Mouse (Mus musculus) neural tube, embryonic 13.5 days (tissue): ENCODE measurements at regions not wholly inside any gene's neighbourhood (a gene's known extent, or its start where the extent isn't known, plus 50 kb on each side); places are given as distances from the start of the nearest gene placed in this dataset.

ENCODE experiments used
- ATAC-seq: fragments of 200-750 bp; cut with Nextera tagmentation; 2 replicates; pipeline ENCODE4 v1.8.0; 2017; ENCODE audit warnings: low read depth, mild to moderate bottlenecking, moderate TSS enrichment, moderate library complexity
- H3K27ac ChIP-seq: fragments of 300-500 bp; sonication (generic); replicated peaks from 2 replicates; pipeline ENCODE4 v1.5.1; 2015; ENCODE audit warnings: moderate library complexity, mild to moderate bottlenecking, inconsistent platforms
- H3K27me3 ChIP-seq: fragments of 300-500 bp; sonication (generic); 2 replicates; pipeline ENCODE4 v1.6.1; 2015; ENCODE audit warnings: mild to moderate bottlenecking, inconsistent platforms
- H3K36me3 ChIP-seq: fragments of 300-500 bp; sonication (generic); 2 replicates; pipeline ENCODE4 v1.6.1; 2015; ENCODE audit warnings: mild to moderate bottlenecking, inconsistent platforms
- H3K4me1 ChIP-seq: fragments of 300-500 bp; sonication (generic); replicated peaks from 2 replicates; pipeline ENCODE4 v1.6.1; 2015; ENCODE audit warnings: inconsistent platforms
- H3K4me2 ChIP-seq: fragments of 300-500 bp; sonication (generic); 2 replicates; pipeline ENCODE4 v1.6.1; 2015; ENCODE audit warnings: inconsistent platforms, mild to moderate bottlenecking, moderate library complexity
- H3K4me3 ChIP-seq: fragments of 300-500 bp; sonication (generic); 2 replicates; pipeline ENCODE4 v1.5.1; 2015; ENCODE audit warnings: mild to moderate bottlenecking, inconsistent platforms
- H3K9ac ChIP-seq: fragments of 300-500 bp; sonication (generic); 2 replicates; pipeline ENCODE4 v1.6.1; 2015; ENCODE audit warnings: moderate library complexity, mild to moderate bottlenecking, inconsistent platforms
- H3K9me3 ChIP-seq: fragments of 300-500 bp; sonication (generic); 2 replicates; pipeline ENCODE4 v1.6.1; 2016; ENCODE audit warnings: inconsistent platforms
- WGBS: fragments of 180-500 bp; shearing (Covaris S2); methylation state at CpG from one replicate; pipeline ENCODE4 v1.1.7; 2015; 5-methylcytosine and 5-hydroxymethylcytosine counted together

DNA sequence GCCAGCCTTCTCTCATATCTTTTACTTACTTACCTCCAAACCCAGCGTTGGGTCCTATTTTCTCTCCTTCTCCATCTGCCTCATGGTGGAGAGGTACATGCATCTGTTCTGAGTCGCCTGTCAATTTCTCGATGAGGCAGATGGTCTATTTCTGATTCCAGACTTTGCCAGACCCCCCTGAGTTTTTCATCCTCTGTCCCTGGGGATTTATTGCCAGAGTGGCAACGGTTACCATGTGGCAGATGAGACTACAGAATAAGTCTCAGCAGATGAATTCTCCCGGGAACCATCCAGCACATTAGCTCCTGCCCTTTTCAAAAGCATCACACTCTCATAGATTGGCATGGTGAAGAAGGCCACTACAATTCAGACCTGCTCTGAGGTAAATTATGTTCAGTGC lies 819.7 kb upstream of the Acvr2a start:
- H3K4me2 ChIP-seq, result no peak overlapping the region
- H3K27me3 ChIP-seq, result no peaks in the 10 kb centered on the region
- H3K9me3 ChIP-seq, result no peaks in the 10 kb centered on the region
- 46% methylated on average over 5 of the region's 5 CpGs for WGBS
- peak; percentile 43; the same call in 1 of the 2 replicates for ATAC-seq
- H3K4me3 ChIP-seq, result no peak overlapping the region
- H3K4me1 ChIP-seq, result no peaks in the 10 kb centered on the region
- H3K9ac ChIP-seq, result no peak overlapping the region
- H3K27ac ChIP-seq, result no peak overlapping the region
- no peaks in the 10 kb centered on the region for H3K36me3 ChIP-seq

DNA sequence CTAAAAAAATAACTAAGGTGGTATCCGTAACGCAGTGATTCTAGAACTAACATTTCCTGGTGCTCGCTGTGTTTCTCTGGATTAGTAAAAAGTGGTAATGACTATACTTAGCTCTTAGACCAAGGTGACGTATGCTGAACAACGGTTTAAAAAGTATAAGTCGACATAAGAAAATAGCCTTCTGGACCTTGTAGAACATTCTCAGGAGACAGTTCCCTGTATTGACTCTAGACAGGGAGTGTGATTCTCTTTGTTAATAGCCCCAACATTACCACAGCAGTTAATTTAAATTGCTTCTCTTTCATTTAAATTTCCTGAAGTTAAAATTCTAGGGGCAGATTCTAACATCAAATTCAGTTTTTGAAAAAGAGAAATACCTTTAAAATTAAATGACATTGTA lies 812.7 kb upstream of the Acvr2a start:
- no peak overlapping the region for H3K4me3 ChIP-seq
- no peak overlapping the region for H3K4me2 ChIP-seq
- ATAC-seq, result peak; percentile 61; the same call in 1 of the 2 replicates
- H3K4me1 ChIP-seq, result 0 out of 2 replicates have a peak, but pooled peaks cover 3% of the 10 kb centered on the region
- H3K9me3 ChIP-seq, result no peaks in the 10 kb centered on the region
- H3K27ac ChIP-seq, result no peak overlapping the region
- 85% methylated on average over 6 of the region's 6 CpGs for WGBS
- no peaks in the 10 kb centered on the region for H3K27me3 ChIP-seq
- no peaks in the 10 kb centered on the region for H3K36me3 ChIP-seq
- no peak overlapping the region for H3K9ac ChIP-seq

- WGBS, result 46% methylated on average over 11 of the region's 11 CpGs
- H3K27me3 ChIP-seq, result no peaks in the 10 kb centered on the region
- H3K4me1 ChIP-seq, result 0 out of 2 replicates have a peak, but pooled peaks cover 3% of the 10 kb centered on the region
- ATAC-seq, result peak; percentile 86
- H3K4me3 ChIP-seq, result no peak overlapping the region
- no peaks in the 10 kb centered on the region for H3K9me3 ChIP-seq
- no peak overlapping the region for H3K27ac ChIP-seq
- no peaks in the 10 kb centered on the region for H3K36me3 ChIP-seq
- H3K9ac ChIP-seq, result no peak overlapping the region
- no peak overlapping the region for H3K4me2 ChIP-seq
Observed at GRCm38 (mm10) chr2:48001800-48002507, 812.0 kb upstream of the Acvr2a start.

DNA sequence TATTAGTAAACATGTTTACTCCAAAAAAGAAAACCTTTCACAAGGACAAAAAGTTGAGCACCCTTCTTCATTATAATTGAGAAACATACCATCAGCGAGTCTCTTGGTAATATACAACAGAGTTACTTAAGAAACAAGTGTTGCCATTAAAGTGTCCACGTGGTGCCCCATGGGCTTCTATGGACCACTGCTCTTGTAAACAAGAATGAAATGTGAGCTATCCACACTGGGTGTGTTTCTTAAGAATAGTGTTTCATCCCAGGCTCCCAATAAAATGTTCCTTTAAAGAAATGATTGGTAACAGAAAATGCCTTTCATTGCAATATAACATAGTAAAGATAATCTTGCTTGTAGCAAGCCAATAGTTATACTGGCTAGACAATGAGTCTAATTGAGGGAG lies 803.6 kb upstream of the Acvr2a start:
- H3K36me3 ChIP-seq, result no peaks in the 10 kb centered on the region
- H3K27me3 ChIP-seq, result no peaks in the 10 kb centered on the region
- H3K4me3 ChIP-seq, result no peak overlapping the region
- WGBS, result 85% methylated on average over 2 of the region's 2 CpGs
- H3K4me1 ChIP-seq, result no peaks in the 10 kb centered on the region
- H3K9me3 ChIP-seq, result no peaks in the 10 kb centered on the region
- no peak overlapping the region for H3K4me2 ChIP-seq
- H3K27ac ChIP-seq, result no peak overlapping the region
- no peak for ATAC-seq
- H3K9ac ChIP-seq, result no peak overlapping the region

DNA sequence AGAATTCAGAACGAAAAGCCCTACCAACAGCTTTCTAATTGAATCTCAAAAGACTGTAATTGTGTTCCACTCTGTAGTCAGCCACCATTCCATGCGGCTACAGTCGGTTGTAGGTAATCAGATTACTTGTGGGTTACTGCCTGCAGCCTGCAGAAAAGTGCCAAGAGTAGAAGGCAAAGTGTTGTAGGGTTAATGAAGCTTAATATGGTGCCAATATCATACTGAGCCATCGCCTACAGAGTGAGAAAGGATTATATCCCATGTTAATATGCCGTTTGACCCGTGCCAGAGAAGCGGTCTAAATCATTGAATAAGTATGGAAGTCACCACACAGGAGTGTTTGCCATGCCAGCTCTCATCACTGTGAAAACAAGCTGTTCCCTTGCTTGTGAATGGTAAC lies 786.4 kb upstream of the Acvr2a start:
- no peak for ATAC-seq
- Histone ChIP-seq H3K4me1 (no peaks in the 10 kb centered on the region), H3K4me3 (no peak overlapping the region), H3K4me2 (no peak overlapping the region), H3K36me3 (no peaks in the 10 kb centered on the region), H3K9ac (no peak overlapping the region), H3K27me3 (no peaks in the 10 kb centered on the region), H3K9me3 (no peaks in the 10 kb centered on the region), H3K27ac (no peak overlapping the region)
- WGBS, result 78% methylated on average over 7 of the region's 7 CpGs

DNA sequence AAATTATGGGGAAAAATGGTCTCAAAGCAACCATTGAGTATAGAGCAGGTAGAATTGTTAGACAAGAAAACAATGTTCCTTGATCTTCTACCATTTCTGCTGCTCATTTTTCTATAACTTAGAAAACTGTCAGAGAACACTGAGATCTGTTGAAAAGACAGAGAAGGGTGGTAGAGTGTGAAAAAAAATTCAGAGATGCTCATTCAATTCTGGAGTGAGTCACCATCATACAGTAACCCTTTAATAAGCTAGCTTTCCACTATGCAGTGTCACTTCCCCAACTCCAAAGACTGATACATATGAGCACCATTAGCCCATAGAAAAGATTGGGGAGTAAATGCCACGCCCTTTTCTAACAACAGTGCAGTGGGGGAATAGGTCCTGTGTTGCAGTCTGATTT lies 752.5 kb upstream of the Acvr2a start:
- no peak overlapping the region for H3K9ac ChIP-seq
- no peak for ATAC-seq
- H3K4me3 ChIP-seq, result no peak overlapping the region
- H3K4me2 ChIP-seq, result no peak overlapping the region
- no peaks in the 10 kb centered on the region for H3K27me3 ChIP-seq
- no peaks in the 10 kb centered on the region for H3K36me3 ChIP-seq
- H3K27ac ChIP-seq, result no peak overlapping the region
- WGBS, result 73% methylated on average over 1 of the region's 1 CpGs
- no peaks in the 10 kb centered on the region for H3K9me3 ChIP-seq
- no peaks in the 10 kb centered on the region for H3K4me1 ChIP-seq

- Histone ChIP-seq H3K36me3 (no peaks in the 10 kb centered on the region), H3K9me3 (no peaks in the 10 kb centered on the region), H3K4me2 (no peak overlapping the region), H3K27ac (no peak overlapping the region), H3K9ac (no peak overlapping the region), H3K4me3 (no peak overlapping the region), H3K4me1 (no peaks in the 10 kb centered on the region), H3K27me3 (no peaks in the 10 kb centered on the region)
- WGBS, result 79% methylated on average over 9 of the region's 9 CpGs
- no peak for ATAC-seq
Observed at GRCm38 (mm10) chr2:48063436-48063835, 750.5 kb upstream of the Acvr2a start.

- H3K27me3 ChIP-seq, result no peaks in the 10 kb centered on the region
- no peaks in the 10 kb centered on the region for H3K9me3 ChIP-seq
- 65% methylated on average over 3 of the region's 3 CpGs for WGBS
- no peak for ATAC-seq
- no peak overlapping the region for H3K27ac ChIP-seq
- no peak overlapping the region for H3K4me2 ChIP-seq
- no peak overlapping the region for H3K9ac ChIP-seq
- no peaks in the 10 kb centered on the region for H3K4me1 ChIP-seq
- H3K36me3 ChIP-seq, result no peaks in the 10 kb centered on the region
- no peak overlapping the region for H3K4me3 ChIP-seq
Observed at GRCm38 (mm10) chr2:48065162-48065561, 748.7 kb upstream of the Acvr2a start.

DNA sequence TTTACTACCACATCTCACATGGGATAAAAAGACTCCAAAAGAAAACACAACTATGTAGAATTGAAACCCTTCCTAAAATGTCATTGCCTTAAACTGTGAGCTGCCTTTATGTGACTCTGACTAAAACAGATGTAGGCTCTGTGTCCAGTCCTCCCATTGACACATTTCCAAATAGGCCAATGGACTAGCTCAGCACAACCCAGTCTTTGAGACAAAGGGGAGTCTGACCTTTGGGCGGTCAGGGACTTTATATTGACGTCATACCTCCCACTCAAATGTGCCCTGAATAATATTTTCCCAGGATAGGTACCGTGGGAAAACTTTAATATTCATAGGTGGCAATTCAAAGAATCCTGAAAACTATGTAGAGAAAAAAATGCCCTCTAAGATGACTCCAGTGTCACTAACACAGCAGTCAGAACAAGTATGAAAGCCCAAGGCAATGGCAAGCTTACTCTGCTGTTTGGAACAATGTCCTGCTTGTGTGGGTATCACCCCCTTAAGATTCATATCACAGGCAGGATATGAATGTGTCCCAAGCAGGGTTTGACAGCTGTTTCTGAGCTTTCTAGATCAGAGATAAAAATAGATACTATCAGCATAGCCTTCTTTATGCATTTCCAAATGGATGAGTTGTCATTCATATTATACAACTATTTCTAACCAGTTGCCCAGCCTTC lies 731.6 kb upstream of the Acvr2a start:
- Histone ChIP-seq H3K4me1 (no peaks in the 10 kb centered on the region), H3K4me2 (no peak overlapping the region), H3K9ac (no peak overlapping the region), H3K4me3 (no peak overlapping the region), H3K36me3 (no peaks in the 10 kb centered on the region), H3K27ac (no peak overlapping the region), H3K27me3 (no peaks in the 10 kb centered on the region), H3K9me3 (no peaks in the 10 kb centered on the region)
- WGBS, result 60% methylated on average over 3 of the region's 3 CpGs
- no peak; the same call in 1 of the 2 replicates for ATAC-seq

DNA sequence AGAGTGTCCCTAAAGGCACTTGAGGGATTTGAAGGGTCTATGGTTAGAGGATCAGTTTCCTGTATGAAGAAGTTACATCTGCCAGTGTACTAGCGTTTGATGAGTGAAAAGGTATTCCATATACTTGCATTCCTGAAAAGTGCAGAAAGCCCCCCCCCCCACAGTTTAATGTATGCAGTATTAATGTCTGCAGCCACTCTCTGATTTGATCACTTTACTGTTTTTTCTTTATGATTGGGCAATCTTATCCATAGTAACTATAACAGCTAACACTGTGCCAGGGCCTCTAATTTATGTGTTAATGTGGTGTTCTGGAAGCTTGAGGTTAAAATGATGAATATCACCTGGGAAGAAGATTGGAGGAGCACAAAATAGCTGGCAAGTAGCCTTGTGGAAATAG lies 715.6 kb upstream of the Acvr2a start:
- Histone ChIP-seq H3K4me2 (no peak overlapping the region), H3K27me3 (no peaks in the 10 kb centered on the region), H3K4me3 (no peak overlapping the region), H3K4me1 (peaks cover 20% of the 10 kb centered on the region), H3K9me3 (no peaks in the 10 kb centered on the region), H3K27ac (no peak overlapping the region), H3K9ac (no peak overlapping the region), H3K36me3 (no peaks in the 10 kb centered on the region)
- WGBS, result 71% methylated on average over 1 of the region's 1 CpGs
- peak; percentile 27; the same call in 1 of the 2 replicates for ATAC-seq

GRCm38 (mm10) chr2:48098931-48099531 lies 714.9 kb upstream of the Acvr2a start:
- Histone ChIP-seq H3K36me3 (no peaks in the 10 kb centered on the region), H3K9ac (no peak overlapping the region), H3K4me2 (peak overlapping the region; percentile 1; the same call in 1 of the 2 replicates), H3K27me3 (no peaks in the 10 kb centered on the region), H3K9me3 (no peaks in the 10 kb centered on the region), H3K4me3 (no peak overlapping the region), H3K27ac (peak overlapping the region; percentile 64; the same call in 1 of the 2 replicates), H3K4me1 (peaks cover 20% of the 10 kb centered on the region)
- ATAC-seq, result peak; percentile 80
- WGBS, result 19% methylated on average over 8 of the region's 8 CpGs

GRCm38 (mm10) chr2:48123662-48124061 lies 690.2 kb upstream of the Acvr2a start:
- H3K27ac ChIP-seq, result no peak overlapping the region
- 33% methylated on average over 7 of the region's 7 CpGs for WGBS

More at GRCm38 (mm10) chr2:48123662-48124061, 690.2 kb upstream of the Acvr2a start:
- Histone ChIP-seq H3K4me3 (no peak overlapping the region), H3K27me3 (no peaks in the 10 kb centered on the region), H3K9ac (no peak overlapping the region), H3K9me3 (no peaks in the 10 kb centered on the region), H3K36me3 (no peaks in the 10 kb centered on the region), H3K4me2 (no peak overlapping the region), H3K4me1 (0 out of 2 replicates have a peak, but pooled peaks cover 4% of the 10 kb centered on the region)
- ATAC-seq, result no peak
